Mouse (Mus musculus) heart, postnatal 0 days (tissue): Measurements from ENCODE around the gene Fmnl1. TPM values are rescaled to one million over a fixed set of nuclear protein-coding genes. Genes with fewer than 3 reads are reported as not detected.

Experiments
- ATAC-seq: fragments of 200-750 bp; cut with Nextera tagmentation; 2 replicates; pipeline ENCODE4 v1.8.0; 2017; ENCODE audit warnings: low read depth, moderate number of reproducible peaks, moderate library complexity; ENCODE audit not compliant: insufficient read depth
- DNase-seq: peaks from one replicate; pipeline ENCODE4 v3.0.0-alpha.2; 2016; ENCODE audit warnings: low spot score
- H3K27ac ChIP-seq: fragments of 300-500 bp; sonication (generic); 2 replicates; pipeline ENCODE4 v1.5.1; 2014; ENCODE audit warnings: low read depth, mild to moderate bottlenecking
- H3K27me3 ChIP-seq: fragments of 300-500 bp; sonication (generic); 2 replicates; pipeline ENCODE4 v1.6.1; 2014; ENCODE audit warnings: low read length, mixed read lengths; ENCODE audit not compliant: control insufficient read depth, insufficient read depth
- H3K36me3 ChIP-seq: fragments of 300-500 bp; sonication (generic); replicated peaks from 2 replicates; pipeline ENCODE4 v1.6.1; 2014; ENCODE audit warnings: low read length, mixed read lengths; ENCODE audit not compliant: control insufficient read depth, insufficient read depth
- H3K4me1 ChIP-seq: fragments of 300-500 bp; sonication (generic); 2 replicates; pipeline ENCODE4 v1.6.1; 2014; ENCODE audit warnings: antibody characterized with exemption; ENCODE audit not compliant: control insufficient read depth, insufficient read depth
- H3K4me2 ChIP-seq: fragments of 300-500 bp; sonication (generic); 2 replicates; pipeline ENCODE4 v1.6.1; 2014; ENCODE audit warnings: low read depth, mild to moderate bottlenecking, low read length, moderate library complexity
- H3K4me3 ChIP-seq: fragments of 300-500 bp; sonication (generic); 2 replicates; pipeline ENCODE4 v1.5.1; 2014; ENCODE audit warnings: low read depth, low read length
- H3K9ac ChIP-seq: fragments of 300-500 bp; sonication (generic); replicated peaks from 2 replicates; pipeline ENCODE4 v1.6.1; 2014; ENCODE audit warnings: low read depth, low read length, mixed read lengths
- H3K9me3 ChIP-seq: fragments of 300-500 bp; sonication (generic); replicated peaks from 2 replicates; pipeline ENCODE4 v1.6.1; 2016; ENCODE audit warnings: low read length; ENCODE audit not compliant: control insufficient read depth
- CTCF ChIP-seq: IDR thresholded peaks from 2 replicates; pipeline ENCODE4 v1.5.1; 2016; ENCODE audit warnings: antibody characterized with exemption, control low read depth, low read depth
- EP300 ChIP-seq: IDR thresholded peaks from 2 replicates; pipeline ENCODE4 v1.6.1; 2016; ENCODE audit warnings: antibody characterized with exemption, low read depth
- WGBS: fragments of 180-500 bp; shearing (Covaris S2); extraction: QIAGEN DNeasy Blood & Tissue Kit; methylation state at CpG from one replicate; pipeline ENCODE4 v1.1.7; 2014; 5-methylcytosine and 5-hydroxymethylcytosine counted together
- polyA plus RNA-seq: library from polyadenylated mRNA; unstranded; fragments of >200 nt; fragmentation: Nextera tagmentation; extraction: Ambion mirVana; gene quantifications from 2 replicates; pipeline ENCODE4 v1.2.1, GENCODE M21; 2015
- total RNA-seq: library from RNA; depleted of rRNA; stranded (reverse); fragments of >200 nt; gene quantifications from 2 replicates; pipeline ENCODE4 v1.2.3, GENCODE M21; 2014; ENCODE audit warnings: low replicate concordance

The Fmnl1 gene
- total and polyA plus RNA-seq, 2 experiments from 2014 or later: 1.1 to 2.2 TPM

DNA sequence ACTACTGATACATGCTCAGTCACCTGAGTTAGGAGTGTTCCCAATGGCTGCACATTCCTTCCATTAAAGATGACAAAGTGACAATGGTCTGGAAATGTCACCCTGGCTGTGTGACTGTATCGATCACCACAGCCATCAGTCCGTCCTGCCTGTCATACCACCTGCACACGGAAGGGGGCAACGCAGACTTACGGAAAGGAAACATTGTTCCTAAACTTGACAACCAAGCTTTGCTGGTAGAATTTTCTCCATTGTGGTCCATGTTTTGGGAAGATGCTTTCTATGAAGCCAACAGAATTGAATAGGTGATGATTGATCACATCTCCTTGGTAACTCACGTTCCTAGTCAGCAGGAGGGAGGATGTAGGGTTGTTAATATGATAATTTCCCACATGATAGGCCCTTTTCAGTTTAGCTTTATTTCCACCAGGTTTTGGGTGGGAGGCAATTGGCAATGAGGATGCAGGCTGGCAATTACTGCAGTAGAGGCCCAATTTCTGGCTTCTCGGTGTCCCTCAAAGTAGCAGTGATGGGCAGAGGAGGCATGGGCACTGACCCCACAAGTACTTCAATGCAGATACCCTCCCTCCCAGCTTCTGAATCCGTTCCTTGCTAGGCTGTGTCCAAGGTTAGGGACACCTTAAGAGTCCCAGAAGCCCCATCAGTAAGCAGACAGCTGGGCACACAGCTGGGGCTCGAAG is 2.1 kb upstream of the Fmnl1 start:
- H3K27me3 ChIP-seq: peaks cover 26% of the 10 kb centered on the region
- DNase-seq (peak; percentile 53), ATAC-seq (no peak)
- TF ChIP-seq CTCF (peak; percentile 96), EP300 (no peak)
- H3K9ac ChIP-seq: no peak overlapping the region
- H3K36me3 ChIP-seq: no peaks in the 10 kb centered on the region
- 21% methylated on average over 9 of the region's 9 CpGs for WGBS
- H3K4me1 ChIP-seq: 0 out of 2 replicates have a peak, but pooled peaks cover 7% of the 10 kb centered on the region
- H3K4me3 ChIP-seq: no peak overlapping the region
- H3K27ac ChIP-seq: no peak overlapping the region
- no peaks in the 10 kb centered on the region for H3K9me3 ChIP-seq
- no peak overlapping the region for H3K4me2 ChIP-seq

GRCm38 (mm10) chr11:103169664-103170063 is 1.2 kb upstream of the Fmnl1 start:
- 93% methylated on average over 5 of the region's 5 CpGs for WGBS
- ATAC-seq: no peak

DNA sequence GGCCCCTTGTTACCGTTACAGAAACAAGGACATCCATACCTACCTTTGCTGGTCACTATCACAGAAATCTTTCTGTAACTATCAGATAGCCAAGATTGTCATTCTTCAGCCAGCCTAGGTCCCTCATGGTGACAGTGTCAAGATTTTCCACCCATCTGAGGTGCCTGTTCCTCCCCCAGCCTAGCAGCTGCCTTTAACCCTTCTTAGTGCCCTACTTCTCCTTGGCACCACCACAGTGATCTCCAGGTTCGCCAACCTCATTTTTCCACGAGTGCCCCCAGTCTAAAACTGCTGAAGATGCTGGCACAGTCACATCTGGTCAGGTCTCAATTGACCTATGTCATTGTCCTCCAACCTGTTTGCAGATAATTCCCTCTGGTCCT is 805 bp upstream of the Fmnl1 start:
- WGBS: 61% methylated on average over 3 of the region's 3 CpGs
- ATAC-seq (no peak), DNase-seq (no peak)
- Histone ChIP-seq H3K9me3 (no peaks in the 10 kb centered on the region), H3K27ac (no peak overlapping the region), H3K9ac (peak overlapping the region; percentile 70; the same call in 1 of the 2 replicates), H3K36me3 (no peaks in the 10 kb centered on the region), H3K4me3 (peak overlapping the region; percentile 74; the same call in 1 of the 2 replicates), H3K27me3 (peaks cover 26% of the 10 kb centered on the region), H3K4me1 (0 out of 2 replicates have a peak, but pooled peaks cover 7% of the 10 kb centered on the region), H3K4me2 (peak overlapping the region; percentile 99; the same call in 1 of the 2 replicates)
- TF ChIP-seq CTCF (no peak), EP300 (no peak)

More at GRCm38 (mm10) chr11:103169664-103170063, 1.2 kb upstream of the Fmnl1 start:
- H3K4me2 ChIP-seq: no peak overlapping the region; the same call in 1 of the 2 replicates
- no peak overlapping the region for H3K27ac ChIP-seq
- H3K27me3 ChIP-seq: peaks cover 26% of the 10 kb centered on the region
- DNase-seq: no peak
- no peak overlapping the region for H3K9ac ChIP-seq
- H3K9me3 ChIP-seq: no peaks in the 10 kb centered on the region
- no peaks in the 10 kb centered on the region for H3K36me3 ChIP-seq
- H3K4me3 ChIP-seq: no peak overlapping the region
- H3K4me1 ChIP-seq: 0 out of 2 replicates have a peak, but pooled peaks cover 7% of the 10 kb centered on the region
- TF ChIP-seq EP300 (no peak), CTCF (no peak)

DNA sequence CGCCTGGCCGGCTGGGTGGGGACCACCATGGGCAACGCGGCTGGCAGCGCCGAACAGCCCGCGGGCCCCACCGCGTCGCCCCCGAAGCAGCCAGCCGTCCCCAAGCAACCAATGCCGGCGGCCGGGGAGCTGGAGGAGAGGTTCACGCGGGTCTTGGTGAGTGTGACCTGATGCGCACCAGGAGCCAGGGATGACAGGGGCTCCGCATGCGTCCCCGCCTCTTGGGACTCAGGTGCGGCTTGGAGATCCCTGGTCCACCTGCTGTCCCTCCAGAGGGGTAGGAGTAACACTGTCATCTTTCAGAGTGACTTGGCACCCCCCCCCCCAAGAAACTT is 346 bp downstream of the Fmnl1 start:
- Histone ChIP-seq H3K36me3 (no peaks in the 10 kb centered on the region), H3K4me1 (0 out of 2 replicates have a peak, but pooled peaks cover 7% of the 10 kb centered on the region), H3K27ac (peak overlapping the region; percentile 13; the same call in 1 of the 2 replicates), H3K4me2 (peak overlapping the region; percentile 99), H3K27me3 (peaks cover 26% of the 10 kb centered on the region), H3K4me3 (peak overlapping the region; percentile 74), H3K9ac (peak overlapping the region; percentile 70), H3K9me3 (no peaks in the 10 kb centered on the region)
- 2% methylated on average over 18 of the region's 23 CpGs for WGBS
- DNase-seq (no peak), ATAC-seq (no peak)
- TF ChIP-seq CTCF (no peak), EP300 (no peak)

GRCm38 (mm10) chr11:103171703-103172391 is 940 bp downstream of the Fmnl1 start:
- no peak for DNase-seq
- Histone ChIP-seq H3K4me3 (peak overlapping the region; percentile 74), H3K4me2 (peak overlapping the region; percentile 99), H3K27me3 (peaks cover 26% of the 10 kb centered on the region), H3K9ac (peak overlapping the region; percentile 70; the same call in 1 of the 2 replicates), H3K36me3 (no peaks in the 10 kb centered on the region), H3K27ac (0 out of 2 replicates have a peak overlapping the region, but pooled peaks have one; percentile 0), H3K4me1 (0 out of 2 replicates have a peak, but pooled peaks cover 9% of the 10 kb centered on the region), H3K9me3 (no peaks in the 10 kb centered on the region)
- ATAC-seq: no peak
- 55% methylated on average over 9 of the region's 9 CpGs for WGBS
- no peak for TF ChIP-seq CTCF
- no peak for TF ChIP-seq EP300
